9 mouse cellular contexts compared by ENCODE assay signal in the genomic region with DNA sequence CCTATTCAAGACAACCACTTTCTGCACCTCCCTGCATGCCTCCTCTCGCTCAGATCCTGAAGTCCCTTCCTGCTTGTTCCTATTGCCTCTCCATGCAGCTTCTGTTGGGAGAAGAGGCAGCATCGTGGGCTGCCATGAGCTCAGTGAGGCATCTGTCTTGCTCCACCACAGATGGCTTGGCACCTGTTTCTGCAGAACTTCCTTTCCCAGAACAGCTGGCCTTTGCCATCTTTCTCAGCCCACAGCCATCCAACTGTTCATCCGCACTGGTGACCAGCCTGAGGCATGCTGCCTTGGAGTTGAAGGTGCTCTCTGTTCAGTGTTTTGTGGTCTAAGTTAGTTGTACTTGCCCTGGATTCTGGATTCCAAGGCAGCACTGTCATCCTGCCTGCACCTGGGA.
DNase-seq lines count a peak whose midpoint lies in the region; TF ChIP-seq lines count a peak whose summit lies in the region.
"Had no signal": no experiment of that assay in that cellular context is flagged by ENCODE, and none has a peak within 500 bp of the region (broad histone marks: within the 10 kb centered on the region; RNA-seq: fewer than 3 reads in every experiment).

No protein-coding gene starts in this region.

- H3K9me3 ChIP-seq in limb, embryonic 10.5 days (replicated peaks): no peaks in the 10 kb centered on the region

- DNase-seq in cerebellum, postnatal 10 days: peak; percentile 82 to 86
- DNase-seq in cerebellum, adult 11 months: no peak
- peak; percentile 82 for DNase-seq in brain, embryonic 14.5 days (ENCODE audit: low read depth)
- DNase-seq in layer of hippocampus, adult 9-10 months (ENCODE audit: low spot score): peak; percentile 42
- DNase-seq in limb, embryonic 10.5 days (ENCODE audit: low spot score): no peak
- DNase-seq in kidney, adult 8-10 months: no peak
- DNase-seq in urinary bladder, postnatal 4 days (ENCODE audit: low spot score in 2 of 2): no peak
- DNase-seq in adrenal gland, postnatal 4 days (ENCODE audit: low spot score in 2 of 2): no peak
- DNase-seq: adrenal gland, postnatal 25 days had no signal

- TF ChIP-seq CTCF in brain, embryonic 14.5 days (IDR thresholded peaks at IDR 0.05; ENCODE audit: borderline replicate concordance, extremely low read depth, insufficient read depth, insufficient read length): no peak

- no peak overlapping the region for H3K4me3 ChIP-seq in limb, embryonic 10.5 days

- H3K36me3 ChIP-seq in limb, embryonic 10.5 days: no peaks in the 10 kb centered on the region

- H3K27ac ChIP-seq in limb, embryonic 10.5 days: peak overlapping the region; percentile 15; the same call in 1 of the 2 replicates

- H3K27me3 ChIP-seq in limb, embryonic 10.5 days (ENCODE audit: low read depth, poor library complexity, severe bottlenecking): no peaks in the 10 kb centered on the region

- no peaks in the 10 kb centered on the region for H3K4me1 ChIP-seq in limb, embryonic 10.5 days

- 90% methylated on average over 3 of the region's 3 CpGs for WGBS in limb, embryonic 10.5 days

- no peak for TF ChIP-seq POLR2A in brain, embryonic 14.5 days (IDR thresholded peaks at IDR 0.05; ENCODE audit: borderline replicate concordance, extremely low read depth, insufficient read depth, insufficient read length, poor library complexity, severe bottlenecking)

Comparison
In these comparisons a context has a peak if more than half of its experiments do, and no peak if none do; other contexts are left out.
1. DNase-seq: peak in cerebellum, postnatal 10 days (2 of 2), brain, embryonic 14.5 days (single experiment) and layer of hippocampus, adult 9-10 months (single experiment); none in cerebellum, adult 11 months (single experiment), limb, embryonic 10.5 days (single experiment), kidney, adult 8-10 months (0 of 2), urinary bladder, postnatal 4 days (0 of 2) and adrenal gland, postnatal 4 days (0 of 2).